ENCODE assay signal across 16 mouse cellular contexts in the genomic region with DNA sequence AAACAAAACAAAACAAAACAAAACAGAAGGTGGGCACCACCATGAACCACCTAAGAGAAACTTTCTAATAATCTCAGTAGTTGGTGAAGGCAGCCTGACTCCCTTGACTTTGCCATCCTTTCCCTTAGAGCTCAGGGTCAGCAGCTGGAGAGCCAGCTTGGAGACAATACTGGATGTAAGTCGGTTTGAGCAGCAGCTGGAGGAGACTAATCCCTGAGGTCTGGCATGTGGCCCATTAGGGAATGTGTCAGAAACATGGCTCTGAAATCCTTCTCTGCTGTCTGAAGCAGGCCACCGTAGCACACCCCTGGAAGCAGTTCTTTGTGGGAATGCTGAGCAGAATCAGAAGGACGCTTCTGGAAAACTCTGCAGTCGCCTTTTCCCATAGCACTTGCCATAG. TPM values are rescaled to one million over a fixed set of nuclear protein-coding genes. Genes with fewer than 3 reads are reported as not detected.
DNase-seq lines count a peak whose midpoint lies in the region; ATAC-seq lines count a peak whose summit lies in the region.
"Had no signal": no experiment of that assay in that cellular context is flagged by ENCODE, and none has a peak within 500 bp of the region (broad histone marks: within the 10 kb centered on the region; RNA-seq: fewer than 3 reads in every experiment).

No protein-coding gene starts in this region.

- no peak overlapping the region for H3K4me3 ChIP-seq in embryonic facial prominence, embryonic 14.5 days (ENCODE audit: low read depth, low read length)
- H3K4me3 ChIP-seq in embryonic facial prominence, embryonic 10.5 days = no peak overlapping the region
- H3K4me3 ChIP-seq in hindbrain, embryonic 10.5 days = no peak overlapping the region
- H3K4me3 ChIP-seq: heart, embryonic 15.5 days; liver, embryonic 13.5 days had no signal

- H3K36me3 ChIP-seq in embryonic facial prominence, embryonic 14.5 days (ENCODE audit: control insufficient read depth, insufficient read depth, low read length) = peaks cover 98% of the 10 kb centered on the region
- H3K36me3 ChIP-seq in embryonic facial prominence, embryonic 10.5 days (replicated peaks) = peaks cover 97% of the 10 kb centered on the region
- H3K36me3 ChIP-seq in hindbrain, embryonic 10.5 days = peaks cover 99% of the 10 kb centered on the region

- no peaks in the 10 kb centered on the region for H3K27me3 ChIP-seq in embryonic facial prominence, embryonic 14.5 days (replicated peaks; ENCODE audit: control insufficient read depth, insufficient read depth, low read length)
- no peaks in the 10 kb centered on the region for H3K27me3 ChIP-seq in embryonic facial prominence, embryonic 10.5 days (replicated peaks; ENCODE audit: low read depth, poor library complexity, severe bottlenecking)
- no peaks in the 10 kb centered on the region for H3K27me3 ChIP-seq in hindbrain, embryonic 10.5 days (ENCODE audit: insufficient read depth, poor library complexity, severe bottlenecking)
- H3K27me3 ChIP-seq: heart, embryonic 15.5 days; liver, embryonic 13.5 days had no signal

- H3K4me2 ChIP-seq in embryonic facial prominence, embryonic 14.5 days (ENCODE audit: low read depth, low read length) = no peak overlapping the region
- H3K4me2 ChIP-seq: heart, embryonic 15.5 days; liver, embryonic 13.5 days had no signal

- H3K9me3 ChIP-seq in embryonic facial prominence, embryonic 14.5 days (ENCODE audit: control insufficient read depth, low read length) = no peaks in the 10 kb centered on the region
- H3K9me3 ChIP-seq in embryonic facial prominence, embryonic 10.5 days = no peaks in the 10 kb centered on the region
- H3K9me3 ChIP-seq in hindbrain, embryonic 10.5 days = no peaks in the 10 kb centered on the region
- H3K9me3 ChIP-seq: heart, embryonic 15.5 days; liver, embryonic 13.5 days had no signal

- DNase-seq in embryonic facial prominence, embryonic 14.5 days (ENCODE audit: low spot score) = peak; percentile 67
- DNase-seq in embryonic facial prominence, embryonic 10.5 days (ENCODE audit: low spot score) = no peak
- peak; percentile 55 to 65 for DNase-seq in kidney, postnatal 4 days
- no peak for DNase-seq in kidney, adult 9 months
- DNase-seq in MN1 (ENCODE audit: low spot score) = peak; percentile 52
- DNase-seq in heart, postnatal 36 days = peak; percentile 39 to 43
- DNase-seq in left cerebral cortex, postnatal 4 days = no peak
- DNase-seq in hindbrain, embryonic 10.5 days (ENCODE audit: low spot score) = no peak
- DNase-seq: cerebellum, adult 8-10 months; kidney, adult 18-20 months; layer of hippocampus, postnatal 36 days; liver, embryonic 13.5 days had no signal

- no peak for ATAC-seq in embryonic facial prominence, embryonic 14.5 days (ENCODE audit: low read depth)
- ATAC-seq: forebrain, embryonic 14.5 days; hindbrain, postnatal 0 days; midbrain, embryonic 16.5 days had no signal

- H3K27ac ChIP-seq in embryonic facial prominence, embryonic 14.5 days (replicated peaks; ENCODE audit: low read depth, low read length) = no peak overlapping the region
- H3K27ac ChIP-seq in embryonic facial prominence, embryonic 10.5 days (replicated peaks) = no peak overlapping the region
- H3K27ac ChIP-seq in hindbrain, embryonic 10.5 days = no peak overlapping the region
- H3K27ac ChIP-seq: heart, embryonic 15.5 days; hindbrain, postnatal 0 days; liver, embryonic 13.5 days had no signal

- intact Hi-C loops in heart, postnatal 36 days (cut with DNase I) = no loop called here
- intact Hi-C loops in left cerebral cortex, postnatal 4 days (cut with DNase I) = loop anchor here (5.0 kb wide), 1 partner anchor 61 kb away; no protein-coding TSS in a partner anchor

- H3K9ac ChIP-seq in embryonic facial prominence, embryonic 14.5 days (ENCODE audit: low read depth, low read length) = no peak overlapping the region
- H3K9ac ChIP-seq: heart, embryonic 15.5 days; liver, embryonic 13.5 days had no signal

- 78% methylated on average over 4 of the region's 4 CpGs for WGBS in embryonic facial prominence, embryonic 14.5 days
- WGBS in embryonic facial prominence, embryonic 10.5 days = 91% methylated on average over 4 of the region's 4 CpGs
- WGBS in hindbrain, embryonic 10.5 days = 91% methylated on average over 4 of the region's 4 CpGs

- no peaks in the 10 kb centered on the region for H3K4me1 ChIP-seq in embryonic facial prominence, embryonic 14.5 days (ENCODE audit: control insufficient read depth, insufficient read depth, low read length)
- H3K4me1 ChIP-seq in embryonic facial prominence, embryonic 10.5 days = no peaks in the 10 kb centered on the region
- no peaks in the 10 kb centered on the region for H3K4me1 ChIP-seq in hindbrain, embryonic 10.5 days (replicated peaks)
- H3K4me1 ChIP-seq: heart, embryonic 15.5 days; liver, embryonic 13.5 days had no signal

RNA-seq across cellular contexts. Expression of gene Yars, which starts 21.9 kb away (rescaled TPM):
- polyA plus RNA-seq in embryonic facial prominence, embryonic 14.5 days (2014; fragmentation: Nextera tagmentation; extraction: Ambion mirVana) = 74.9 and 78.3 TPM in 2 replicates
- 96.0 and 105 TPM in 2 replicates for polyA plus RNA-seq in embryonic facial prominence, embryonic 10.5 days (2016; fragmentation: Nextera tagmentation; extraction: Ambion mirVana)
- total RNA-seq in heart, postnatal 36 days (2021) = 10 to 100 TPM; 26.3 to 31.0 TPM
- 100 to 1,000 TPM; 113 to 121 TPM for total RNA-seq in left cerebral cortex, postnatal 4 days (2021)
- polyA plus RNA-seq in hindbrain, embryonic 10.5 days (2016; fragmentation: Nextera tagmentation; extraction: Ambion mirVana) = 104 and 109 TPM in 2 replicates

RNA-seq across cellular contexts. Expression of gene S100pbp, which starts 21.9 kb away (rescaled TPM):
- polyA plus RNA-seq in embryonic facial prominence, embryonic 14.5 days (2014; fragmentation: Nextera tagmentation; extraction: Ambion mirVana) = 12.6 and 15.5 TPM in 2 replicates
- polyA plus RNA-seq in embryonic facial prominence, embryonic 10.5 days (2016; fragmentation: Nextera tagmentation; extraction: Ambion mirVana) = 29.5 and 29.8 TPM in 2 replicates
- total RNA-seq in heart, postnatal 36 days (2021) = 10 to 100 TPM; 11.3 to 15.7 TPM
- total RNA-seq in left cerebral cortex, postnatal 4 days (2021) = 10 to 100 TPM; 40.5 to 42.1 TPM
- polyA plus RNA-seq in hindbrain, embryonic 10.5 days (2016; fragmentation: Nextera tagmentation; extraction: Ambion mirVana) = 21.5 and 26.3 TPM in 2 replicates

RNA-seq across cellular contexts. Expression of gene C77080, which starts 49.7 kb away (rescaled TPM):
- polyA plus RNA-seq in embryonic facial prominence, embryonic 14.5 days (2014; fragmentation: Nextera tagmentation; extraction: Ambion mirVana) = 6.1 and 6.2 TPM in 2 replicates
- 3.3 and 3.5 TPM in 2 replicates for polyA plus RNA-seq in embryonic facial prominence, embryonic 10.5 days (2016; fragmentation: Nextera tagmentation; extraction: Ambion mirVana)
- 1 to 10 TPM; 3.5 to 3.6 TPM for total RNA-seq in heart, postnatal 36 days (2021)
- 10 to 100 TPM in 1 of 2 experiments, 1 to 10 TPM in 1; 9.7 to 11.7 TPM for total RNA-seq in left cerebral cortex, postnatal 4 days (2021)
- 3.0 and 3.7 TPM in 2 replicates for polyA plus RNA-seq in hindbrain, embryonic 10.5 days (2016; fragmentation: Nextera tagmentation; extraction: Ambion mirVana)

Comparison
In these comparisons a context has a peak if more than half of its experiments do, and no peak if none do; other contexts are left out.
1. DNase-seq: peak in embryonic facial prominence, embryonic 14.5 days (single experiment), kidney, postnatal 4 days (2 of 2), MN1 (single experiment) and heart, postnatal 36 days (2 of 2); none in embryonic facial prominence, embryonic 10.5 days (single experiment), kidney, adult 9 months (single experiment), left cerebral cortex, postnatal 4 days (single experiment) and hindbrain, embryonic 10.5 days (single experiment).